Mouse (Mus musculus) frontal cortex, postnatal 14 days (tissue): ENCODE data around the gene Rpl10a.
A peak's percentile ranks its signal among the peaks of the same experiment; 100 is the strongest.
"Not testable (repeated sequence)": the region's sequence is repeated elsewhere in the genome, so short reads cannot be mapped to it uniquely, and the experiment has no call there.

Experiments used
- DNase-seq, 2 experiments: peaks; one replicate each; pipeline ENCODE4 v3.0.0; 2022; ENCODE audit warnings: low spot score in 2 of 2

The Rpl10a gene

DNA sequence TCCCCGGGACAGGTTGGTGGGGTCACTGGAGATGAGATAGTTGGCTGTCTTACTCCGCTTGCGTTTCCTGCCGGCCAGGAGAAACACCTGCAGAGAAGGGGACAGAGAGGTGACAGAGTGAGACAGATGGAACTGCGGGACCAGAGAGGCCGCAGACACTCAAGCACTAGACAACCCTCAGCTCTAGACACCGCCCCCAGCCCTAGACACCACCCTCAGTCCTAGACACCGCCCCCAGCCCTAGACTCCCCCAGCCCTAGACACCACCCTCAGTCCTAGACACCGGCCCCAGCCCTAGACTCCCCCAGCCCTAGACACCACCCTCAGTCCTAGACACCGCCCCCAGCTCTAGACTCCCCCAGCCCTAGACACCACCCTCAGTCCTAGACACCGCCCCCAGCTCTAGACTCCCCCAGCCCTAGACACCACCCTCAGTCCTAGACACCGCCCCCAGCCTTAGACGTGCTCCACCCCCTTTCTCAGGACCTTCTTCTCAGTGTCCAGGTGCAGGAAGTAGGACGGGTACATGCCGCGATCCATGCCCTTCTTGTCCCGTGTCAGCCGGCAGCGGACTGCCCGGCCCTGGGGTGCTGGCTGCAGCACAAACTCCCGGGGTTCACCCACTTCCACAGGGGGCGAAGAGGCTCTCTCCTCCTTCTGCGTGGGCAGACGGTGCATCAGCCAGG lies 30.4 kb downstream of the Rpl10a start:
- not testable (repeated sequence) for DNase-seq

GRCm38 (mm10) chr17:28360531-28361277 lies 32.4 kb downstream of the Rpl10a start:
- DNase-seq, result no peak

DNA sequence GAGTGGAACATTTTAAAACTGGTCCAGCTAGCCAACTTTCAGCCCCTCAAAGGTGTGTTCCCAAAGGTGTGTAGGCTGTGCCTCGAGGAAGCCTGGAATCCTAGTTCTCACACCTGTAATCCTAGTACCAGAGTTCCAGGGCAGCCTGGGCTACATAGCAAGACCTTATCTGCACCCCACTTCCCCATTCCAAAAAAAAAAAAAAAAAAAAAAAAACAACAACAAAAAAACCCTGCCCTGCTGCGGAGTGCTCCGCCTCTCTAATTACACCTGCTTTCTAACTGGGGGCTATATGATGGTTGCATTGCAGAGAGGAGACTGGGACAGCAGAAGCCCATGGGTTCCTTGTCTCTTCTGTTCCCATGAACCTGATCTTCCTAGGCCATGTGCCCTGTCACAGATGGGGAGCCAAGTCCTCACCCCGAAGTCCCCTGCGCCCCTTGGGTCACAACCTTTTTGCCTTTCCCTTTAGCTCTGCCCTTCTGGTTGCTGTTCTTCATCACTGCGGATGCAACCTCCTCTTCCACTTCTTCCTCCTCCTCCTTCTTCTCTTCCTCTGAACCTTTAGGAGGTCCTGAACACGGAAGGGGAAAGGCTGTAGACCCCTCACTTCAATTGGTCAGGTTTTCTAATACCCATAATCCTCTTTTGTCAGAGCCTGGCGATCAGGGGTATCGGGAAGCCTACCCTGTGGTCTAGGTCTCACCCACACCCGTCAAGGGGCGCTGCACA lies 33.8 kb downstream of the Rpl10a start:
- DNase-seq, result no peak

- no peak for DNase-seq
These were observed 34.5 kb downstream of the Rpl10a start for GRCm38 (mm10) chr17:28362653-28363292.

DNA sequence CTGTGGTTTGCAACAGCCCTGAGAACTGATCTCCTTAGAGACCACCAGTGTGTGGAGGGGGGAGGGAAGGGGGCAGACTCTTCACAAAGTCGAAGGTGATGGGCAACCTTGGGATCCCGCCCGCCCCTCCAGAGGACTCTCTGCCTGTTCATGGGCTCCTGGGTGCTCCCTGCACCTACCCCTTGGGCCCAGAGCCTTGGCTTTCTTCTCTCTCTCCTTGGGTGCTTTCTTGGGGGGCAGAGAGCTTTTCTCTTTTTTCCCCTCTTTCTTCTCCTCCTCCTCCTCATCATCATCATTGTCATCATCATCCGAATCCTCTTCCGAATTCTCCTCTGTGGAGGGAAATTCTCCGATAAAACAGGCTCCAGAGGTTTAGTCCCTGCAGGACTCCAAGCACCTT lies 35.2 kb downstream of the Rpl10a start:
- DNase-seq, result no peak

GRCm38 (mm10) chr17:28365122-28365521 lies 36.9 kb downstream of the Rpl10a start, which contains the start of gene Tulp1:
Tulp1 (minus strand) TSS chr17:28365222.
- DNase-seq, result no peak

DNA sequence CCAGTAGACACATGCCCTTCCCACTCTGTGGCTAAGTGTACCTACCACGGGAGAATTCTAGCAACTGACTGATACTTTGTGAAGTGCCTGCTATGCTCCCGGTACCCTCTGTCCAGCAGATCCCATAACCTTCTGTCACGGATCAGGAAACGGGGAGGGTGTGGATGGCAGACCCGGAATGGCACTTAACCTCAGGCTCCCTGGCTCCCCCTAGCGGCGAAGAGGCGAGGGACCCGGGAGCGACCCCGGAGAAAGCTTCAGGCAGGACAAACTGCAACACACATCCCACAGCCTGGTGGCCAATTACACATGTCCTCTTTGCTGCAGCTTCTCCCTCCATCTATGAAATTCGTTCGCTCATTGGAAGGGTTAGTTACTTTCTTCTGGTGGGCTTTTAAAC lies 40.2 kb downstream of the Rpl10a start:
- peak in 1 of 2 experiments; percentile 53 for DNase-seq

DNA sequence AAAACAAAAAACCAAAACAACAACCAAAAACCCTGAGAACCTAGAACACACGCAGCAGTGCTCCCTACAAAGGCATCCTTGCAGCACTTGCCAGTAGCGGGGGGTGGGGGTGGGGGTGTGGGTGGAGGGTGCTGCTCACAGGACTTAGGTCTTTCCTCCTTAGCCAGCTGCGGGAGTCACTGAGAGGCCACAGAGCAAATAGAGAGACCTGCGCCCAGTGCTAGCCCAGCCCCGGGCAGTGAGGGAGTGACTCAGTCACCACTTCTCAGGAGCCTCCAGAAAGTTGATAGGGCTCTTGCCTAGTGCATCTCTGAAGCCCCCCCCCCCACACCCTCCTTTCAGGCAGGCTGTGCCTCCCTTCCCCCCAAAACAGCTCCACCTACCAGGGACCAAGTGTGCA lies 40.8 kb downstream of the Rpl10a start:
- no peak for DNase-seq

GRCm38 (mm10) chr17:28371286-28371685 lies 43.0 kb downstream of the Rpl10a start:
- DNase-seq, result no peak

DNA sequence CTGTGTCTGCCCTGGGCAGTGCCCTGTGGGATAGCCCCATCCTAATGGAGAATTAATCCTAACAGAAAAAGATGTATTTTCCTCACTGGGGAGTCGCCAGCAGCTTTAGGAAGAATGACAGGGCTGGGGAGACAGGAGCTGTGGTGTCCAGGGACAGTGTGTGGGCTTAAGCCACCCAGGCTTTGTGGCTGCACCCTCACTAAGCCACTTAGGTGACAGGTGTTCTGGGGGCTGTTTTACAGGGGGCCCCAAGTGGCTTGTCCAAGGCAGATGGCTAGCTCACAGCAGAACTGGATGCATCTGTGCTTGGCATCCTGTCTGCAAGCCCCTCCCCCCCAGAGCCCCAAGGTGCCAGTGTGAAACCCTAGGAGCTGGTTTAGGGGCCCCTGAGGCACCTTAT lies 43.7 kb downstream of the Rpl10a start:
- DNase-seq, result no peak

- no peak for DNase-seq
These were observed 45.5 kb downstream of the Rpl10a start for GRCm38 (mm10) chr17:28373821-28374220.

GRCm38 (mm10) chr17:28374494-28374893 lies 46.2 kb downstream of the Rpl10a start:
- DNase-seq, result no peak

DNA sequence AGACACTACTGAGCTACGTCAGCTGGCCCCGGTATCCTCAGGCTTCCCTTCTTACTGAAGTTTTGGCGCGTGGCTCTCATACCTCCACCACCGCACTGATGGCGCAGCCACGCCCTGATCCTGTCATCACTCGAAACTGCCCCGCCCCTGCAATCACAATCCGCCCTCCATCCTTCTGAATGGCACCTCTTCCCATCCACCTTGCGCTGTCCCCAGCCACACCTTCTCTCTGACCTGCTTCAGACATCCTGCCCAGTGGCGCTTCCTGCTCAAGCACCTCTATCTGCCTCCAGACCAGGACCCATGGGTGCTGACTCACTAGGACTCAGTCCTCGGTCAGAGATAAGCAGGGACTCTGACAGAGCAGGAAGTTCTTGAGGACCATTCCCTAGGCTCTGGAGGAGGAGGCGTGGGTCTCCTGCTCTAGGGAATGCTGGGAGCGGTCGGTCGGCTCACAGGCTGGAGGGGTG lies 47.4 kb downstream of the Rpl10a start:
- DNase-seq, result no peak

GRCm38 (mm10) chr17:28380255-28380654 lies 52.0 kb downstream of the Rpl10a start:
- DNase-seq, result no peak
